Mouse (Mus musculus) midbrain, embryonic 14.5 days (tissue): ENCODE data around the gene Gm20773. TPM values are rescaled to one million over a fixed set of nuclear protein-coding genes. Genes with fewer than 3 reads are reported as not detected.
"Not testable (repeated sequence)": the region's sequence is repeated elsewhere in the genome, so short reads cannot be mapped to it uniquely, and the experiment has no call there.

Experiments used
- ATAC-seq: fragments of 200-750 bp; cut with Nextera tagmentation; 2 replicates; pipeline ENCODE4 v1.8.0; 2017; ENCODE audit warnings: moderate number of reproducible peaks, moderate library complexity; ENCODE audit not compliant: low FRiP score, low TSS enrichment
- DNase-seq: peaks from one replicate; pipeline ENCODE4 v3.0.0-alpha.2; 2015
- H3K27ac ChIP-seq: fragments of 300-500 bp; sonication (generic); replicated peaks from 2 replicates; pipeline ENCODE4 v1.5.1; 2014; ENCODE audit warnings: mild to moderate bottlenecking, low read depth, low read length, moderate library complexity
- H3K27me3 ChIP-seq: fragments of 300-500 bp; sonication (generic); 2 replicates; pipeline ENCODE4 v1.6.1; 2014; ENCODE audit warnings: low read length, control low read depth, mixed read lengths; ENCODE audit not compliant: control insufficient read depth, insufficient read depth
- H3K36me3 ChIP-seq: fragments of 300-500 bp; sonication (generic); 2 replicates; pipeline ENCODE4 v1.6.1; 2014; ENCODE audit warnings: low read length, control low read depth; ENCODE audit not compliant: control insufficient read depth, insufficient read depth
- H3K4me1 ChIP-seq: fragments of 300-500 bp; sonication (generic); 2 replicates; pipeline ENCODE4 v1.6.1; 2014; ENCODE audit warnings: mild to moderate bottlenecking, antibody characterized with exemption, low read length, control low read depth; ENCODE audit not compliant: control insufficient read depth, insufficient read depth
- H3K4me2 ChIP-seq: fragments of 300-500 bp; sonication (generic); 2 replicates; pipeline ENCODE4 v1.6.1; 2014; ENCODE audit warnings: mild to moderate bottlenecking, low read length, moderate library complexity
- H3K4me3 ChIP-seq: fragments of 300-500 bp; sonication (generic); replicated peaks from 2 replicates; pipeline ENCODE4 v1.5.1; 2014; ENCODE audit warnings: low read depth, low read length
- H3K9ac ChIP-seq: fragments of 300-500 bp; sonication (generic); replicated peaks from 2 replicates; pipeline ENCODE4 v1.6.1; 2014; ENCODE audit warnings: mild to moderate bottlenecking, low read length, moderate library complexity
- H3K9me3 ChIP-seq: fragments of 300-500 bp; sonication (generic); 2 replicates; pipeline ENCODE4 v1.6.1; 2016; ENCODE audit warnings: low read length, control low read depth, mixed read lengths; ENCODE audit not compliant: control insufficient read depth
- WGBS: fragments of 180-500 bp; shearing (Covaris S2); extraction: QIAGEN DNeasy Blood & Tissue Kit; methylation state at CpG from one replicate; pipeline ENCODE4 v1.1.7; 2014; 5-methylcytosine and 5-hydroxymethylcytosine counted together
- polyA plus RNA-seq: library from polyadenylated mRNA; unstranded; fragments of >200 nt; fragmentation: Nextera tagmentation; extraction: Ambion mirVana; gene quantifications from 2 replicates; pipeline ENCODE4 v1.2.1, GENCODE M21; 2014

The Gm20773 gene
- polyA plus RNA-seq: not detected in 2 replicates

GRCm38 (mm10) chrY:13493726-13494125 lies at the start of gene Gm20773:
Gm20773 (plus strand) TSS chrY:13494026.
- DNase-seq, H3K4me1 ChIP-seq, H3K4me2 ChIP-seq, H3K36me3 ChIP-seq, H3K27me3 ChIP-seq, H3K9ac ChIP-seq, ATAC-seq, H3K27ac ChIP-seq, H3K9me3 ChIP-seq, H3K4me3 ChIP-seq: not testable (repeated sequence)
- WGBS: no CpG with 5 or more reads among the region's 1 CpGs

GRCm38 (mm10) chrY:13465479-13465878 lies 28.3 kb upstream of the Gm20773 start, which contains the start of gene Gm21866:
Gm21866 (minus strand) TSS chrY:13465579.
- not testable (repeated sequence) for H3K9me3 ChIP-seq, H3K27me3 ChIP-seq, H3K9ac ChIP-seq, H3K27ac ChIP-seq, H3K4me2 ChIP-seq, H3K4me1 ChIP-seq, ATAC-seq, H3K4me3 ChIP-seq, DNase-seq, H3K36me3 ChIP-seq
- 60% methylated on average over 1 of the region's 3 CpGs for WGBS

Other genes with a start within 250 kb of the Gm20773 start
- gene Gm21440, start 241.6 kb upstream of the Gm20773 start, polyA plus RNA-seq: not detected in 2 replicates
- not detected in 2 replicates for gene Gm21454, start 241.6 kb upstream of the Gm20773 start, polyA plus RNA-seq
- not detected in 2 replicates for gene Gm21725, start 145.0 kb upstream of the Gm20773 start, polyA plus RNA-seq
- gene Gm21866, start 28.4 kb upstream of the Gm20773 start, polyA plus RNA-seq: not detected in 2 replicates